Mouse (Mus musculus) embryonic fibroblast, embryonic 13.5 days (primary cell): ENCODE results near the gene Ergic2. TPM values are rescaled to one million over a fixed set of nuclear protein-coding genes. Genes with fewer than 3 reads are reported as not detected.

Source experiments
- H3K27ac ChIP-seq: 2 replicates; pipeline ENCODE4 v1.5.1; 2012; ENCODE audit warnings: low read length, control low read depth, inconsistent platforms; ENCODE audit not compliant: insufficient read depth
- H3K4me1 ChIP-seq: 2 replicates; pipeline ENCODE4 v1.6.1; 2011; ENCODE audit warnings: low read length; ENCODE audit not compliant: control insufficient read depth, insufficient read depth
- H3K4me3 ChIP-seq: 2 replicates; pipeline ENCODE4 v1.5.1; 2011; ENCODE audit warnings: mild to moderate bottlenecking, control low read depth, low read length; ENCODE audit not compliant: insufficient read depth
- CTCF ChIP-seq: IDR thresholded peaks from 2 replicates; pipeline ENCODE4 v1.5.1; 2011; ENCODE audit warnings: mild to moderate bottlenecking, control low read depth, low read length, moderate library complexity, borderline replicate concordance; ENCODE audit not compliant: insufficient read depth
- POLR2A ChIP-seq: IDR thresholded peaks from 2 replicates; pipeline ENCODE4 v1.6.1; 2011; ENCODE audit warnings: low read depth, mild to moderate bottlenecking, control low read depth, low read length, moderate library complexity
- polyA plus RNA-seq: library from polyadenylated mRNA; stranded (reverse); fragments of >200 nt; gene quantifications from 2 replicates; pipeline ENCODE4 v1.2.4, GENCODE M21; 2011; ENCODE audit warnings: low read depth; ENCODE audit not compliant: missing spikeins, insufficient read length

Gene Ergic2
- polyA plus RNA-seq, 1 experiment, result 152 TPM

DNA sequence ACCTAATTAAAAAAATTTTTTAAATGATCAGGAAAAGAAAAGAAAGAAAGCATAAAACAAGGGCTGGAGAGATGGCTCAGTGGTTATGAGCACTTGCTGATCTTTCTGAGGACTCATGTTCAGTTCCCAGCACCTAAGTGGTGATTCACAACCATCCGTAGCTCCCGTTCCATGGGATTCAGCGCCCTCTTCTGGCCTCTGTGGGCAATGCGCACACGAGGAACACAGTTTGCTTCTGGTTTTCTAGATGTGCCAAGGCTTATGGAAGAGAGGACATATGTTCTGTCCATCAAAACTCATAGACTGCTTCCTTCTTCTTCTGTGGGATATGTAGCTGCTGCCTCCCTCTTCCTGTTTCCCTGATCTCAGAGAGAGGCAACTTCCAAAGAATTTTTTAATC, 70.3 kb downstream of the Ergic2 start:
- H3K27ac ChIP-seq, result no peak overlapping the region
- no peak overlapping the region for H3K4me3 ChIP-seq
- no peak for TF ChIP-seq POLR2A
- TF ChIP-seq CTCF, result no peak
- no peaks in the 10 kb centered on the region for H3K4me1 ChIP-seq

DNA sequence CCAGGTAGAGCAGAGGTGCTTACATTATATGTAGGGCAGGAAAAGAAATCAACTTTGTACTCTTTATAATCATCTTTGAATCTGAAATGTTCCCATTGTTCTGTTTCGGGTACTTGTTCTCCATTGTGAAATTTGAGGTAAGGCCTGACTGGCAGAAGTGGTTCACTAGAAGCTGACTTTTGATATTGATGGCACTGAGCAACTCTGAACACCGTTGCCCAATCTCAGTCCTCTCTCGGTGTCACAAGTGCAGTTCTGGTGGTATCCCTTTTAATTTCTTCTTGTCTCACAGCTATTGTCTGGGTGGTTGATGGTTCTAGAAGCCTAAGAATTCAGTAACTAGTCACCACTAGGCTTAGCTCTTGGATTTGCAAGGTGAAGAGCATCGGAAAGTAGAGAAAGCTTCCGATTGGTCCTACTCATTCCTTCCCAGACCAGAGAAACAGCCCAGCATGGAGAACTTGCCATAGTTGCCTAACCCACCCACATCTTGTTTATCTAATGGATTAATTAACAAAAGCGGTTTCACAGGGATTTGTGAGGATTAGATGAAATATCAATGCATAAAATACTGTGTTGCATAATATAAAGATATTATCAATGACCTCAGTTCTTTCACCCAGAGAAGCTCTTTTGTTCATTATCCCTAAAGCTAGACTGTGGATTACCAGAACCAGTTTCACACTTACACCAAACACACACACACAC, 72.7 kb downstream of the Ergic2 start:
- TF ChIP-seq CTCF (no peak), POLR2A (no peak)
- Histone ChIP-seq H3K27ac (no peak overlapping the region), H3K4me1 (no peaks in the 10 kb centered on the region), H3K4me3 (no peak overlapping the region)

- TF ChIP-seq POLR2A, result no peak
- TF ChIP-seq CTCF, result peak; percentile 90
- H3K4me3 ChIP-seq, result no peak overlapping the region
- H3K27ac ChIP-seq, result no peak overlapping the region
- H3K4me1 ChIP-seq, result no peaks in the 10 kb centered on the region
Measured at GRCm38 (mm10) chr6:148135769-148136382, 76.3 kb downstream of the Ergic2 start.

- no peak overlapping the region for H3K27ac ChIP-seq
- no peak overlapping the region for H3K4me3 ChIP-seq
- no peaks in the 10 kb centered on the region for H3K4me1 ChIP-seq
- no peak for TF ChIP-seq CTCF
- TF ChIP-seq POLR2A, result no peak
Measured at GRCm38 (mm10) chr6:148133536-148133935, 78.6 kb downstream of the Ergic2 start.

- H3K27ac ChIP-seq, result no peak overlapping the region
- TF ChIP-seq CTCF, result no peak
- no peak for TF ChIP-seq POLR2A
- H3K4me1 ChIP-seq, result no peaks in the 10 kb centered on the region
Measured at GRCm38 (mm10) chr6:148132314-148132713, 79.9 kb downstream of the Ergic2 start.

More at GRCm38 (mm10) chr6:148132314-148132713, 79.9 kb downstream of the Ergic2 start:
- no peak overlapping the region for H3K4me3 ChIP-seq

Other genes starting within 250 kb of the Ergic2 start
- 0.25 TPM in 1 of 2 replicates, not detected in the other for gene Far2, start 165.1 kb downstream of the Ergic2 start, polyA plus RNA-seq
- 5.7 and 6.5 TPM in 2 replicates for gene Tmtc1, start 232.0 kb upstream of the Ergic2 start, polyA plus RNA-seq